Mouse (Mus musculus): Measurements from ENCODE around the gene Islr. TPM values are rescaled to one million over a fixed set of nuclear protein-coding genes. Genes with fewer than 3 reads are reported as not detected.

The Islr gene
- polyA plus RNA-seq, 1 experiment: not detected

DNA sequence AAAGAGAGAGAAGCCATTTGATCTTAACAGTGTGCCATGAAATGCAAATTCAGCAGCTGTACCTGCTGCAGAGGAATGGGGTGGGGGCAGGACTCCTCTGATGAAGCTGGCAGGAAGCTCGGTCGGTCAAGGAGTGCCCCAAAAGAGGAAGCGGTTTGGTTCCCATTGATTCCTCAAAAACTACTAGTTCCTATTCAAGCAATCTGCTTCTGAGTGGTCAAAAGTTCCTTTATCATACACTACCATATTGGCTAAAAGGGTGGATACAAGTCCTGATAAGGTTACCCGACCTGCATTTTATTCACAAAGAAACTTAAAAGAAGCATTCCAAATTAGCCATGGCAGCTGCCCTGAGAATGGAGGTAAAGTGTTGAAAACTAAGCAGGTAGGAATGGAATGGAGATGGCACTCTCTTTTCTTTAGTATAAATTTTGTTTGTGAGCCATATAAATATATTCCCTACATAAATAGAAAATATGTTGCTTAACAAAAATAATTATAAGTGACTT, 42.0 kb upstream of the Islr start:
- no peak for TF ChIP-seq POLR2A (IDR thresholded peaks at IDR 0.05; ENCODE audit: borderline replicate concordance, low read depth, low read length)
- H3K4me1 ChIP-seq (ENCODE audit: control insufficient read depth, insufficient read depth, low read length): peaks cover 33% of the 10 kb centered on the region
- no peak overlapping the region for H3K27ac ChIP-seq (ENCODE audit: insufficient read depth, low read depth, low read length)
- no peak overlapping the region for H3K4me3 ChIP-seq (ENCODE audit: insufficient read depth, low read length)

DNA sequence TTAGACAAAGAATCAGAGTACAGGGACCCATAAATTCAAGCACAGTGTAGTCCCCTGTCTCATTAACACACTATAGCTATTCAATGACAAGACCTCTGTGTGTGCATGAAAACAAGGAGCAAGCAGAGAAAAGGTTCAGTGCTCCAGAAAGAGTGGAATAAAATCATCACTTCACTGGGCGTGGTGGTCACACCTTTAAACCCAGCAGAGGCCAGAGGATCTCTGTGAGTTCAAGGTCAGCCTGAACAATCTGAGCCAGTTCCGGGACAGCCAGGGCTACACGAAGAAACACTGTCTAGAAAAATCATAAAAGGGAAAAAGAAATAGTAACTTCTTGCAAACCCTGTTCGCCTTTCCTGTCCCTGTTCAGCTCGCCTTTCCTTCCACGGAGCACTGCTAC, 39.6 kb upstream of the Islr start:
- TF ChIP-seq POLR2A (IDR thresholded peaks at IDR 0.05; ENCODE audit: borderline replicate concordance, low read depth, low read length) (no peak), CTCF (IDR thresholded peaks at IDR 0.05; ENCODE audit: low read depth, low read length) (no peak)
- Histone ChIP-seq H3K27ac (ENCODE audit: insufficient read depth, low read depth, low read length) (no peak overlapping the region), H3K4me1 (ENCODE audit: control insufficient read depth, insufficient read depth, low read length) (peaks cover 26% of the 10 kb centered on the region)

DNA sequence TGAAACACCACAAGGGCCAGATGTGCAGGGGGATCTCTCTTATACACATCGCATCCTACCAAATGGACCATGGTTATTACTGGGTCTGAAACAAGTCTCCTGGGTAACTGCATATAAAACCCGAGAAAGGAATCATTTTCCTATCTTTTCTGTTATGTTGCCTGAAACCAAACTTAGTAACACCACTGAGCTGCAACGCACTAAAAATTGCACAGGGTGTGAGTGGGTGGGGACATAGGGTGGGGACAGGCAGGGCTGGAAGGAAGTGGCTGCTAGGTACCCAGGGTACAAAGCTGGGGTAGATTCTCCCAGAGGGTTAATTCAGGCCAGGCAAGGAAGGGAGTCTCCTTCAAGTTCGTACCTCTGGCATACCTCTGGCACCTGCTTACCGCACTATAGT, 38.6 kb upstream of the Islr start:
- H3K4me3 ChIP-seq (ENCODE audit: insufficient read depth, low read length): no peak overlapping the region
- TF ChIP-seq CTCF (IDR thresholded peaks at IDR 0.05; ENCODE audit: low read depth, low read length) (no peak), POLR2A (IDR thresholded peaks at IDR 0.05; ENCODE audit: borderline replicate concordance, low read depth, low read length) (no peak)
- no peak overlapping the region for H3K27ac ChIP-seq (ENCODE audit: insufficient read depth, low read depth, low read length)
- peaks cover 20% of the 10 kb centered on the region for H3K4me1 ChIP-seq (ENCODE audit: control insufficient read depth, insufficient read depth, low read length)

More for the DNA sequence above, 39.6 kb upstream of the Islr start:
- no peak overlapping the region for H3K4me3 ChIP-seq (ENCODE audit: insufficient read depth, low read length)

DNA sequence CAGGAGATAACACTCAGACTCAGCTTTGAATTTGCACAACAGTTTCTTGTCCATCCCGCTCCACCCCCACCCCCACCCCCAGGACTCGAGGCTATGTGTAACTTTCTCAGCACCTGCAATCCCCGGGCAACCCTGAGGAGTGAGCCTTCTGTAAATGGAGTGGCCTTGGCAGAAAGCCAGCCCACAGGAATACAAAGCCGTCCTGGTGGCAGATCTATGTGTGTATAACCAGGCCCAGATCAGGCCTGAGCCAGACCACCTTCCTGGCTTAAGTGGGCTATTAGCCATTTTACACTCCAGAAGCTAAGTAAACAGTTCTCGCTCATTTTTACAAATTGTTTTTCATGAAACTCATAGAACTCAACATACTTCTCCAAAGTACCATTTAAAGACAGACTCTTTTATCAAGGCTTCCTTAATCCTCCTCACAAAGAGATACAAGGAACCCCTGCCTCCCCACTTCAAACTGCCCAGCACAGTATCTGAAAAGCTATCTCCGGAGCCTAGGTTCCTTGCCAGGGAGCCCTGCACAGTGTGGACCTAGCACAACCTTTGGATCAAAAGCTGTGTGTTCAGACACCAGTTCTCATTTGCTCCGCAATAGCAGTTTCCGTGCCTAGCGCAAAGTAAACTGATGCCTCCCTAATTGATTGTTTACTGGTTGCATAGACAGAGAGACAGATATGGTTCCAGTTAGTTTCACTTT, 37.8 kb upstream of the Islr start:
- peaks cover 13% of the 10 kb centered on the region for H3K4me1 ChIP-seq (ENCODE audit: control insufficient read depth, insufficient read depth, low read length)
- TF ChIP-seq CTCF (IDR thresholded peaks at IDR 0.05; ENCODE audit: low read depth, low read length): no peak
- TF ChIP-seq POLR2A (IDR thresholded peaks at IDR 0.05; ENCODE audit: borderline replicate concordance, low read depth, low read length): no peak
- H3K27ac ChIP-seq (ENCODE audit: insufficient read depth, low read depth, low read length): no peak overlapping the region
- no peak overlapping the region for H3K4me3 ChIP-seq (ENCODE audit: insufficient read depth, low read length)

DNA sequence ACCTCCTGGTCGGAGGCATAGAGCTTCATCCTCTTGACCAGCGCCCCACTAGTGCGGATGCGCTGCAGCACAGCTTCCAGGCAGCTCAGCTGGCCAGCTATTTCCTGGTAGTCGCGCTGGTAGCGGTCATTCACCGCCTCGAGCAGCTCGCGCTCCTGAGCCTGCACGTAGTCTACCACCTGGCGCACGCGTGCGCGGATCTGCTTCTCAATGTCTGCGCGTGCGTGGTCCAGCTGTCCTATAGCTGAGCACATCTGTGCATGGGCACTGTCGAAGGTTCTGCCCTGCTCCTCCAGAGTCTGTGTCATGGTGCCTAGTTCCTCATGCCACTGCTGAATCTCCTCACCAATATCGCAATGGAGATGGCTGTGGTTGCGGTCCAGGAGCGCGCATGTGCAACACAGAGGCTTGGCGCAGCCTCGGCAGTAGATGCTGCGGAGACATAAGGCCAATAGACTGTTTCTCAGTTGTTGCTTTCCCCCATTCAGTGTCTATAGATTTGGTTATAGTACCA, 30.5 kb upstream of the Islr start:
- peaks cover 47% of the 10 kb centered on the region for H3K4me1 ChIP-seq (ENCODE audit: control insufficient read depth, insufficient read depth, low read length)
- H3K27ac ChIP-seq (ENCODE audit: insufficient read depth, low read depth, low read length): no peak overlapping the region
- TF ChIP-seq POLR2A (IDR thresholded peaks at IDR 0.05; ENCODE audit: borderline replicate concordance, low read depth, low read length) (no peak), CTCF (IDR thresholded peaks at IDR 0.05; ENCODE audit: low read depth, low read length) (no peak)
- H3K4me3 ChIP-seq (ENCODE audit: insufficient read depth, low read length): no peak overlapping the region

DNA sequence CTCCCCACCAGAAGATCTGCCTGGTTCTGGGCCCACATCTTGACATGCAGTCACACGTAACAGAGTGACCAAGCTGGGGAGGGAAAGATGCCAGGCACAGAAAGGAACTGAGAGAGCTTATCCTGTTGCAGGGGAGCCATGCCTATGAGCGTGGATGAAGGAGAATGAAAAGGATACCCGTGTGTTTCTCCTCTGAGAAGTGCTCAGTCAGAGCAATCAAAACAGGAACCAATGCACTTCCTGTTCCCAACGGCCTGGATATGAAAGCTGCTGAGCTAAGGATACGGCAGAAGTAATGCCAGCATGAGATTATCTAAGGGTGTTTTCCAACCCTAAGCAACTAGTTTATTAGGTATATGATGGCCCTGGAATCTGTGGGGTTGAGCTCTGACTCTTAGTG, 28.3 kb upstream of the Islr start:
- no peak for TF ChIP-seq CTCF (IDR thresholded peaks at IDR 0.05; ENCODE audit: low read depth, low read length)
- no peak for TF ChIP-seq POLR2A (IDR thresholded peaks at IDR 0.05; ENCODE audit: borderline replicate concordance, low read depth, low read length)
- Histone ChIP-seq H3K4me3 (ENCODE audit: insufficient read depth, low read length) (peak overlapping the region; percentile 17; the same call in 1 of the 2 replicates), H3K4me1 (ENCODE audit: control insufficient read depth, insufficient read depth, low read length) (peaks cover 49% of the 10 kb centered on the region), H3K27ac (ENCODE audit: insufficient read depth, low read depth, low read length) (peak overlapping the region; percentile 95)

DNA sequence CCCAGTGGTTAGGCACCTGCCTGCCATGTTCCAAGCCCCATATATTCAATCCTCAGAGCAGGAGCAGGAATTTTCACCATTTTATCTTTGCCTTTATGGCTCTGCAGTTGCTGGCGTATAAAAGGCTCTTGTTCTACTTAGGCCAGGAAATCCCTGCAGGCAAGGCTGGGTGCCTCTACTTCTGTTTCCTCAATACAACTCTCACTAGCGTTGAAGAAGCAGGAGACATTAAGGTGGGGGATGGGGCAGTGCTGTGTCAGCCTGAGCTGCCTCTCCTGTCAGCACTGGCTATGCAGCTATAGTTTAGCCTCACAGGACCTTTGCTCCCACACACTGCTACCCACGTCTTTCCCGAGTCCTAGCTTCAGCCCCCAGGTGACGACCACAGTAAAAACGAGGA, 27.6 kb upstream of the Islr start:
- H3K27ac ChIP-seq (ENCODE audit: insufficient read depth, low read depth, low read length): peak overlapping the region; percentile 95
- TF ChIP-seq POLR2A (IDR thresholded peaks at IDR 0.05; ENCODE audit: borderline replicate concordance, low read depth, low read length) (no peak), CTCF (IDR thresholded peaks at IDR 0.05; ENCODE audit: low read depth, low read length) (no peak)
- peaks cover 49% of the 10 kb centered on the region for H3K4me1 ChIP-seq (ENCODE audit: control insufficient read depth, insufficient read depth, low read length)
- peak overlapping the region; percentile 17; the same call in 1 of the 2 replicates for H3K4me3 ChIP-seq (ENCODE audit: insufficient read depth, low read length)

DNA sequence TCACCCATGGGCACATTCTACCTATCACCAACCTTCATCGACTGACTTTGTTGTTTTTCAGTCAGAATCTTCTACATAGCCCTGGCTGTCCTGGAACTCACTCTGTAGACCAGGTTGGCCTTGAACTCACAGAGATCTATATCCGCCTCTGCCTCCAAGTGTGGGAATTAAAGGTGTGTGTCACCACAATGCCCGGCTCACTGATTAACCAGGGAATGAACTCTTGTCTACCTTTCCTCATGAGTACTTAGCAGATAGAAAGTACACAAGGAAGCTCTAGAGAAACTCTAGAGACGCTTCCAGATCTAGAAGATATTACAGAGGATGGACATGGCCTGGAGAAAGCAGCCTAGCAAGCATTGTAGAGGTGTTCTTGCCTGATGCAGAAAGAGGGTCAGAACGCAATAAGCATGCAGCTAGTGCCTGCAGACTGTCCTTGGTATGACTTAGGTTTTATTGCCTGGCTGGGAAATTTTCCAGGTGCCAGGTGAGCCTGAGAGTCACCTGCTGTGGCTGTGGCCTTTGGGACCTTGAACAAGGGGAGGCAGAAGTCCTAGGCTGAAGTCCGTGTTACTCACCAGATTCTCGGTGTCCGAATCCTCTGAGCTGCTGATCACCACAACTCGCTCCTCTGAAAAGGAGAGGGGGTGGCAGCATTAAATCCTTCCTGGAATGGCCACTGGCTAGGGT, 24.8 kb upstream of the Islr start:
- Histone ChIP-seq H3K4me3 (ENCODE audit: insufficient read depth, low read length) (no peak overlapping the region), H3K4me1 (ENCODE audit: control insufficient read depth, insufficient read depth, low read length) (peaks cover 55% of the 10 kb centered on the region), H3K27ac (ENCODE audit: insufficient read depth, low read depth, low read length) (no peak overlapping the region)
- TF ChIP-seq CTCF (IDR thresholded peaks at IDR 0.05; ENCODE audit: low read depth, low read length): no peak
- TF ChIP-seq POLR2A (IDR thresholded peaks at IDR 0.05; ENCODE audit: borderline replicate concordance, low read depth, low read length): no peak

DNA sequence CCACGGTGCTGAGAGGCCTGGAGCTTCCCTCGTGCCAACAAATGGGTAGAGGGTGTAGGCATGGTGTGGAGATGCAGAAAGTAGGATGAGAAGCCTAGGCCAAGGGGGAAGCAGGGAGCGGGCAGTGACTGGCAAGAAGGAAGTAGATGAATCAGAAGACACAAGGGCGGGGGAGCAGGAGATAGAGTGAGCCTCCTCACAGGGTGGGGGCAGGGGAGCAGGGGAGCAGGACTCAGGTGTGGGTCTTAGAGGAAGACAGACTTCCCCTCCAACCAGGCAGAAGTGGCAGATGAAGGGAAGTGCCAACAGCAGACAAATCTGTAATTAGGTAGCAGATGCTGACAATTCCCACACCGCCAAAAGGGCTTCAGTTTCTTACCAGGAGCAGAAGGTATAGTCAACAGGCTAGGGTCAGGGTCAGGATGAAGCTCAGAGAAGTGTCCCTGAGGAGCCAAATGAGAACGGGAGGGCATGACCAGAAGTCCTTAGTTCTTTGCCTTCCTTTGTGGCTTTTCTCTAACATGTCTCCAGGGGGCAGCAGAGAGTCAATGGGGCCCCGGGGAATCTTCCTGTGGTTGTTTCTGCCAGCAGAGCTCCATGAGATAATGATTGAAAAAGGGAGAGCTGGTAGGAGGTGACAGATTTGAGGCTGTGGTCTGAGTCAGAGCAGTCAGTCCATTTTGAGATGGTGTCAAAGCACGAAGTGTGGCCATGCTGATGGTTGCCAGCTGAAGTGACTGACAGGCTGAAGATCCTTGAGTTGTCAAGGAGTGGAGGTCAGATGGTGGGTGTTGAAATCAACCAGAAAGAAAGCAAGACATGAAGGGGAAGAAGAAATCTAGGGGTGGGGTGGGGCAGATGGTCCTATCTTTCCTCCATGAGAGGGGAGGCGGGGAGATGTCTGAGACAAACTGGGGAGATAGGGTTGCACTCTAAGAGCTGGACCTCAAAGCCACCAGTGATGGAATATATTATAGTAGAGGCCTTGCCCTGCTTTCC, 22.1 kb upstream of the Islr start:
- peak; percentile 85 for TF ChIP-seq CTCF (IDR thresholded peaks at IDR 0.05; ENCODE audit: low read depth, low read length)
- no peak for TF ChIP-seq POLR2A (IDR thresholded peaks at IDR 0.05; ENCODE audit: borderline replicate concordance, low read depth, low read length)
- Histone ChIP-seq H3K4me3 (ENCODE audit: insufficient read depth, low read length) (peak overlapping the region; percentile 6; the same call in 1 of the 2 replicates), H3K27ac (ENCODE audit: insufficient read depth, low read depth, low read length) (peak overlapping the region; percentile 88), H3K4me1 (ENCODE audit: control insufficient read depth, insufficient read depth, low read length) (peaks cover 32% of the 10 kb centered on the region)
